Mouse (Mus musculus): Measurements from ENCODE around the gene Pdcl.

Pdcl gene

GRCm38 (mm10) chr2:37358633-37359540 lies at the start of gene Pdcl:
Gene Pdcl (minus strand): TSS chr2:37359332.
- peak; percentile 93 for DNase-seq

- DNase-seq = no peak
These were observed 36.4 kb upstream of the Pdcl start for GRCm38 (mm10) chr2:37395539-37395938.

GRCm38 (mm10) chr2:37382921-37383320 lies 23.8 kb upstream of the Pdcl start:
- peak; percentile 25 for DNase-seq

- DNase-seq = peak; percentile 62
These were observed 21.1 kb upstream of the Pdcl start for GRCm38 (mm10) chr2:37380189-37380588.

GRCm38 (mm10) chr2:37376018-37376417 lies 16.9 kb upstream of the Pdcl start:
- DNase-seq = no peak

- DNase-seq = no peak
These were observed 11.5 kb upstream of the Pdcl start for GRCm38 (mm10) chr2:37370651-37371050.

- DNase-seq = no peak
These were observed 776 bp upstream of the Pdcl start for GRCm38 (mm10) chr2:37359908-37360307.

GRCm38 (mm10) chr2:37355571-37355970 lies 3.6 kb downstream of the Pdcl start:
- DNase-seq = no peak

GRCm38 (mm10) chr2:37351671-37352070 lies 7.5 kb downstream of the Pdcl start:
- DNase-seq = peak; percentile 70

- peak; percentile 49 for DNase-seq
These were observed 20.5 kb downstream of the Pdcl start for GRCm38 (mm10) chr2:37338497-37339187.

- no peak for DNase-seq
These were observed 25.8 kb downstream of the Pdcl start for GRCm38 (mm10) chr2:37333321-37333720.

GRCm38 (mm10) chr2:37326215-37326614 lies 32.9 kb downstream of the Pdcl start, which contains the start of gene Olfr368:
Gene Olfr368 (plus strand): TSS chr2:37326515.
- no peak for DNase-seq
